17 mouse cellular contexts compared by ENCODE assay signal in genomic region chr14:49793948-49794347, GRCm38 (mm10). TPM values are rescaled to one million over a fixed set of nuclear protein-coding genes. Genes with fewer than 3 reads are reported as not detected.
"Had no signal": no experiment of that assay in that cellular context is flagged by ENCODE, and none has a peak within 500 bp of the region (broad histone marks: within the 10 kb centered on the region; RNA-seq: fewer than 3 reads in every experiment).

No protein-coding gene starts in this region.

- H3K4me1 ChIP-seq: kidney, embryonic 15.5 days; limb, embryonic 12.5 days; liver, embryonic 13.5 days; lung, embryonic 15.5 days; megakaryocyte, embryonic 14.5 days; neural tube, embryonic 15.5 days had no signal

- H3K9me3 ChIP-seq: kidney, embryonic 15.5 days; limb, embryonic 12.5 days; liver, embryonic 13.5 days; lung, embryonic 15.5 days; megakaryocyte, embryonic 14.5 days; neural tube, embryonic 15.5 days had no signal

- H3K4me3 ChIP-seq: kidney, embryonic 15.5 days; limb, embryonic 12.5 days; liver, embryonic 13.5 days; lung, embryonic 15.5 days; megakaryocyte, embryonic 14.5 days; neural tube, embryonic 15.5 days had no signal

- DNase-seq: kidney, postnatal 14 days; liver; liver, embryonic 13.5 days; liver, postnatal 0 days; lung, postnatal 14 days; right cerebral cortex, adult 18-20 months; right cerebral cortex, postnatal 25 days; thymus, postnatal 4 days had no signal

- ATAC-seq: liver, postnatal 0 days; midbrain, embryonic 16.5 days had no signal

- H3K4me2 ChIP-seq: kidney, embryonic 15.5 days; limb, embryonic 12.5 days; liver, embryonic 13.5 days; lung, embryonic 15.5 days; midbrain, embryonic 11.5 days; neural tube, embryonic 15.5 days had no signal

- H3K9ac ChIP-seq: kidney, embryonic 15.5 days; limb, embryonic 12.5 days; liver, embryonic 13.5 days; liver, postnatal 0 days; lung, embryonic 15.5 days; neural tube, embryonic 15.5 days had no signal

- H3K36me3 ChIP-seq: kidney, embryonic 15.5 days; limb, embryonic 12.5 days; liver, embryonic 13.5 days; lung, embryonic 15.5 days; neural tube, embryonic 15.5 days had no signal

- H3K27me3 ChIP-seq: kidney, embryonic 15.5 days; limb, embryonic 12.5 days; liver, embryonic 13.5 days; lung, embryonic 15.5 days; megakaryocyte, embryonic 14.5 days; neural tube, embryonic 15.5 days had no signal

- H3K27ac ChIP-seq: kidney, embryonic 15.5 days; limb, embryonic 12.5 days; liver, embryonic 13.5 days; lung, embryonic 15.5 days; macrophage; neural tube, embryonic 15.5 days; stomach, postnatal 0 days had no signal

RNA-seq across cellular contexts. Expression of gene Armh4, which starts 10.8 kb away (rescaled TPM):
- polyA plus RNA-seq: macrophage had no signal
